Mouse (Mus musculus): Measurements from ENCODE around the gene Sipa1l1. TPM values are rescaled to one million over a fixed set of nuclear protein-coding genes. Genes with fewer than 3 reads are reported as not detected.
A peak's percentile ranks its signal among the peaks of the same experiment; 100 is the strongest.

Sipa1l1 gene
- polyA plus RNA-seq, 1 experiment from 2014 or later, result 41.6 TPM

DNA sequence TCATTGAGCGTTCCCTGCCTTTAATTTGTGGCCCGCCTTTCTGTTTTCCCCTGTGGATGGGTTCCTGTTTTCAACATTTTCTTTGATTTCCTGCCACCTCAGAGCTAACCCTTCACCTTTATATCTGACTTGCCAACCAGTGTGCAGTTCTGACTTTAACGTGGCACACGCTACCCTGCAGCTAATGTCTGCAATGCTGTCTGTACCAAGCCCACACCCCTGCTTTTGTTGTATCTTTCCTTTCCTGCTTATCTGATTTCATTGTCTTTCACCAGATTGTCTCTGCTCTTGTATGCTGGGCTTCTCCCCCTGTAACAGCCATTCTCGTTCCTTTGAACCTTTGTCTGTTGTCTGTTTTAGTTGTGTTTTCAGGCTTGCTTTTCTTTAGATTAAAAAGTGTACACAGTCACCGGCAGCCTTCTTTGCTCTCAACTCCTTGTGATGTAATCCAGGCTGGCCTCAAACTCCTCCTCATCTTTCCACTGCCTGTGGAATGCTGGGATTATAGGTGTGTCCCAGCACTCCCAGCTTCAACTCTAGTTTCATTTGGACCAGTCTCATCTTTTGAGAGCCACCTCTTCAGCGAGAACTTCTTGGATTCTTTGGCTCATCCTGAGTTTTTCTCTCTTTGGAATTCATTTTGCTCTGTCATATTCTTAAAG, 18.2 kb downstream of the Sipa1l1 start:
- DNase-seq (ENCODE audit: low spot score) (peak; percentile 49), ATAC-seq (replicated peaks; ENCODE audit: low FRiP score, low TSS enrichment, low read depth) (no peak)
- Histone ChIP-seq H3K4me1 (replicated peaks; ENCODE audit: control insufficient read depth, insufficient read depth, low read length) (peaks cover 37% of the 10 kb centered on the region), H3K36me3 (ENCODE audit: control insufficient read depth, insufficient read depth, low read length) (0 out of 2 replicates have a peak, but pooled peaks cover 2% of the 10 kb centered on the region), H3K27me3 (replicated peaks; ENCODE audit: control insufficient read depth, insufficient read depth, low read length) (no peaks in the 10 kb centered on the region), H3K9ac (ENCODE audit: low read length) (no peak overlapping the region), H3K27ac (ENCODE audit: low read depth) (peak overlapping the region; percentile 71; the same call in 1 of the 2 replicates), H3K4me3 (ENCODE audit: low read depth, low read length) (no peak overlapping the region), H3K9me3 (ENCODE audit: control insufficient read depth, low read length) (no peaks in the 10 kb centered on the region), H3K4me2 (ENCODE audit: low read length) (no peak overlapping the region)
- WGBS, result 59% methylated on average over 7 of the region's 7 CpGs

DNA sequence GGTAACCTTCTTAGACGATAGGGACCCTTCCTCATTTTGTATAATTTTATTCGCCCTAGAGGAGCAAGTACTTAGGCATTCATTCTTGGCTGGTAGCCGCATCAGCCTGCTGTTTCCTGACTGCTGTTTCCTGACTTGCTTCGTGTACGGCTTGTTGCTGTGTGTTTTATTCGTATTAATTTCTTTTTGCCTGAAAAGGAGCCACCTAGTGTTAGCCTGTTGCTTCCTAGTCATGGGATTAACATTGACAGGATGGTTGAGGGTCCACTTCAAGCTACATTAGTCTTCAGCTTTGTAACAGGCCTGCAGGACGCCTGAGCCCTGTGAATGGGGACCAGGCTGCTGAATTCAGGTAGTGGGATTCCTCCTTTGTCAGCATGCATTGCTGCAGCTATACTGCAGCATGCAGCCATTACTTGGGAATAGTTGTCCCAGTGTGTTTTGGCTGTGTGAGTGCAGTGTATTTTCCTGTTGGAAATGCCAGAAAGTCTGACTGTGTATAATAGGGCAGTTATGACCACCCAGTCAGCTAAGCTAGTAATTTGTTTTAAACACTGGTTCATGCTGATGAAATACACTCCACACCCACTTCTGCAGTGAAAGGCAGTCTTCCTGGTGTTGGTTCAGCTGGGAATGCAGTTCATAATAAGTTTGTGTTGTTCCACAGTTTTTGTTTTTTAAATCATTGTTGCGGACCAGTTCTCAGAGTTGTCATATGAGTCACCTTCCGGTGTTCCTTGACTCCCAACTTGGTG, 19.4 kb downstream of the Sipa1l1 start:
- Histone ChIP-seq H3K27ac (ENCODE audit: low read depth) (peak overlapping the region; percentile 71), H3K4me3 (ENCODE audit: low read depth, low read length) (no peak overlapping the region), H3K9me3 (ENCODE audit: control insufficient read depth, low read length) (no peaks in the 10 kb centered on the region), H3K36me3 (ENCODE audit: control insufficient read depth, insufficient read depth, low read length) (no peaks in the 10 kb centered on the region), H3K4me2 (ENCODE audit: low read length) (peak overlapping the region; percentile 36), H3K4me1 (replicated peaks; ENCODE audit: control insufficient read depth, insufficient read depth, low read length) (peaks cover 45% of the 10 kb centered on the region), H3K27me3 (replicated peaks; ENCODE audit: control insufficient read depth, insufficient read depth, low read length) (no peaks in the 10 kb centered on the region), H3K9ac (ENCODE audit: low read length) (no peak overlapping the region)
- ATAC-seq (replicated peaks; ENCODE audit: low FRiP score, low TSS enrichment, low read depth) (no peak), DNase-seq (ENCODE audit: low spot score) (peak; percentile 57)
- WGBS, result 45% methylated on average over 9 of the region's 9 CpGs

DNA sequence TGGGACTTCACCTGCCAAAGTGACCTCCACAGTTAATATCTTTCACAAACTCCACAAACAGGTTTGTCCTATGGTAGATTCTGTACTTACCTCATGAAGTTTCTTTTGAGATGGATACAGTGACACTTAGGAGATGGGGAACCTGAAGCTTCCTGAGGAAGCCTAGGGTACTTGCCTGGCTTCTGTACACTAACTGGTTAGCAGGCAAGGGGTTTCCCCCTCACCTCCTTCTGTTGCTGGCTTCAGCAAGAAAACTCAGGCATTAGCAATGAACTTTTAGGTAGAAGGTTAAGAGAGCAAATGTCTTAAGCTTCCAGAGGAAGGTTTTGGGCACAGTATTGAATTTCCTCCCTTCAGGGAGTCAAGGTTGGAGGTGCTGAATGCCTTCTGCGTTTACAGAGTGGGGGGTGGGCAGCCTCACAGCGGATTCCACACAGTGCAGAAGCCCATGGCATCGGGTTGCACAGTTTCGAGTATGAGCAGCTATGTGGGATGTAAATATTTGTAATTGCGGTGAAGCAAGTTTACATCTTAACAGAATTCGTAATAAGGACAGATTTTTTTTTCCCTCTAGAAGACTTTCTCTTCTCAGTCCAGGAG, 20.1 kb downstream of the Sipa1l1 start:
- H3K4me3 ChIP-seq (ENCODE audit: low read depth, low read length), result no peak overlapping the region
- WGBS, result 11% methylated on average over 6 of the region's 6 CpGs
- peak overlapping the region; percentile 71; the same call in 1 of the 2 replicates for H3K27ac ChIP-seq (ENCODE audit: low read depth)
- ATAC-seq (replicated peaks; ENCODE audit: low FRiP score, low TSS enrichment, low read depth) (no peak), DNase-seq (ENCODE audit: low spot score) (peak; percentile 52)
- H3K9ac ChIP-seq (ENCODE audit: low read length), result 0 out of 2 replicates have a peak overlapping the region, but pooled peaks have one; percentile 10
- peaks cover 45% of the 10 kb centered on the region for H3K4me1 ChIP-seq (replicated peaks; ENCODE audit: control insufficient read depth, insufficient read depth, low read length)
- no peaks in the 10 kb centered on the region for H3K9me3 ChIP-seq (ENCODE audit: control insufficient read depth, low read length)
- H3K4me2 ChIP-seq (ENCODE audit: low read length), result peak overlapping the region; percentile 36
- no peaks in the 10 kb centered on the region for H3K27me3 ChIP-seq (replicated peaks; ENCODE audit: control insufficient read depth, insufficient read depth, low read length)
- H3K36me3 ChIP-seq (ENCODE audit: control insufficient read depth, insufficient read depth, low read length), result no peaks in the 10 kb centered on the region

DNA sequence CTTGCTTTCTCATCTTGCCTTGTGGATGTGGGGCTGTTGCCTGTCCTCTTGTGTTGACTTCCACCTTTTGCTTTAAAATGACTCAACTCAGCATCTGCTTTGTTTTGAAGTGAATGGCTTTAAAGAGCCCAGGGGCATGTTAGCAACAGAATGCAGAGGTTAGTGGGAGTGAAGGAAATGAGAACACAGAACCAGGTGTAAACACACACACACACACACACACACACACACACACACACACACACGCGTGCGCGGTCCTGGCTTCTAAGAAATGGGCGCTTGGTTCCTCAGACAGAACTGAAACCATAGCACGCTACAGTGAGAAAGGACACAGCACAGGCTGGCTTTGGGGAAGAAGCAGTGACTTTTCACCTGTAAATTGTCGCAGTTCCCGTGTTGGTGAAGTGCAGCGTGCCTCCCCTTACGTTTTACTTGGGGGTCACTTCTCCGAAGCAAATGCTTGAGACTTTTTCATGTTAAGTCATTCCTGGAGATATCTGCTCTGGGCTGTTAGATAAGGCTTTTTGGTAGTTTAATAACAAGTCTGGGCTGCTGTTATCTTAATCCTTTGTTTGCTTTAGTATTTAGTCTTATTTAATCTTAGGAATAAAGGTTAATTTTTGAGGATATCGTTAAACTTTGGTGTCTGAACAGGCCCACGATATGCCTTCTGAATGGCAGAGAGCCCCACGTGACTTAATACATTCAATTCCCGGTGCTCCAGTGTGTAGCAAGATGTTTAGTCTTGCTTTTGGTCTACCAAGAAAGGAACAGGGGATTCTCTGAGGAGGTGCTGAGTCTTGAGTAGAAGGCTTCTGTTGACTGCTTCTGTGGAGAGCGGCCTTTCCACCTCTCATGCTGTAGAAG, 20.8 kb downstream of the Sipa1l1 start:
- H3K4me3 ChIP-seq (ENCODE audit: low read depth, low read length), result no peak overlapping the region
- 43% methylated on average over 16 of the region's 16 CpGs for WGBS
- peaks cover 46% of the 10 kb centered on the region for H3K4me1 ChIP-seq (replicated peaks; ENCODE audit: control insufficient read depth, insufficient read depth, low read length)
- no peaks in the 10 kb centered on the region for H3K9me3 ChIP-seq (ENCODE audit: control insufficient read depth, low read length)
- peak; percentile 55 for DNase-seq (ENCODE audit: low spot score)
- H3K4me2 ChIP-seq (ENCODE audit: low read length), result peak overlapping the region; percentile 36
- peak overlapping the region; percentile 71; the same call in 1 of the 2 replicates for H3K27ac ChIP-seq (ENCODE audit: low read depth)
- no peak overlapping the region for H3K9ac ChIP-seq (ENCODE audit: low read length)
- H3K36me3 ChIP-seq (ENCODE audit: control insufficient read depth, insufficient read depth, low read length), result no peaks in the 10 kb centered on the region
- no peak; the same call in 1 of the 2 replicates for ATAC-seq (replicated peaks; ENCODE audit: low FRiP score, low TSS enrichment, low read depth)
- no peaks in the 10 kb centered on the region for H3K27me3 ChIP-seq (replicated peaks; ENCODE audit: control insufficient read depth, insufficient read depth, low read length)

DNA sequence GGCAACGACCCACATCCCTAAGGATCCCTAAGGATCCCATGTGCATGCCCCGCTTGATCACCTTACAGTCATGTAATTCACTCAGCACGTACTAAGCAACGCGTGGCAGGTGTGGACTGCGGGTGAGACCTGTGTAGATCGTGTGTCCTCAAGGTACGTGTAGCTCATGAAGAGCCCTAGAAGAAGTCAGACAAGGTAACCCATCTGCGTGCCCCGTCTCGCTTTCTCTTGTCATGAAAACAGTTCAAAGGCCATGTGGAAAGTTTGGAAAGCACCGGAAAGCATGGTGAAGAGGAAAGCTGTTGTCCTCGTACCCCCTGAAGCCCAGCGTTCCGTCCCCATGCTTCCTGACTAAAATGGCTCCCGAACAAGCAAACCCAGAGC, 21.5 kb downstream of the Sipa1l1 start:
- no peak overlapping the region for H3K4me3 ChIP-seq (ENCODE audit: low read depth, low read length)
- H3K27me3 ChIP-seq (replicated peaks; ENCODE audit: control insufficient read depth, insufficient read depth, low read length), result no peaks in the 10 kb centered on the region
- peaks cover 48% of the 10 kb centered on the region for H3K4me1 ChIP-seq (replicated peaks; ENCODE audit: control insufficient read depth, insufficient read depth, low read length)
- H3K9ac ChIP-seq (ENCODE audit: low read length), result no peak overlapping the region
- H3K4me2 ChIP-seq (ENCODE audit: low read length), result no peak overlapping the region
- H3K27ac ChIP-seq (ENCODE audit: low read depth), result no peak overlapping the region
- ATAC-seq (replicated peaks; ENCODE audit: low FRiP score, low TSS enrichment, low read depth), result no peak; the same call in 1 of the 2 replicates
- no peaks in the 10 kb centered on the region for H3K9me3 ChIP-seq (ENCODE audit: control insufficient read depth, low read length)
- H3K36me3 ChIP-seq (ENCODE audit: control insufficient read depth, insufficient read depth, low read length), result no peaks in the 10 kb centered on the region
- 87% methylated on average over 16 of the region's 16 CpGs for WGBS
- DNase-seq (ENCODE audit: low spot score), result peak; percentile 51

DNA sequence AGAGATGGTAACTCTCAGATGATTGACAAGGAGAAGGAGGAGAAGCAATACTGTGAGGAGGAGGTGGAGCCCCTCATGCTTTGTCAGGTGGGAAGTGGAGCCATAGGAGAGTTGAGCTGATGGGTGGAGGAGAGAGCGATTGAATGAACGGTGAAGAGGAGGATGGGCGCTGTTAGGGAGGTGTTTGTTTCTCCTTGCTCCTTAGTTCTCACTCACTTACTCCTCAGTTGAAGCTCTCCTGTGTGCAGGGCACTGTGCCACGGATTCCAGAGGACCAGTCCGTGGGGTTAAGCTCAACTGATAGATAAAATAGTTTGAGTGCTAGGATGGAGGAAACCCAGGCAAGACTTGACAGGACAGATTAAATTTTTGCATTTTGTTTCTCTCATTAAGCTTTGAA, 22.6 kb downstream of the Sipa1l1 start:
- Histone ChIP-seq H3K36me3 (ENCODE audit: control insufficient read depth, insufficient read depth, low read length) (no peaks in the 10 kb centered on the region), H3K27ac (ENCODE audit: low read depth) (no peak overlapping the region), H3K4me1 (replicated peaks; ENCODE audit: control insufficient read depth, insufficient read depth, low read length) (peaks cover 51% of the 10 kb centered on the region), H3K9me3 (ENCODE audit: control insufficient read depth, low read length) (no peaks in the 10 kb centered on the region), H3K9ac (ENCODE audit: low read length) (no peak overlapping the region), H3K4me2 (ENCODE audit: low read length) (no peak overlapping the region), H3K4me3 (ENCODE audit: low read depth, low read length) (no peak overlapping the region), H3K27me3 (replicated peaks; ENCODE audit: control insufficient read depth, insufficient read depth, low read length) (no peaks in the 10 kb centered on the region)
- DNase-seq (ENCODE audit: low spot score), result peak; percentile 42
- WGBS, result 77% methylated on average over 5 of the region's 5 CpGs
- no peak for ATAC-seq (replicated peaks; ENCODE audit: low FRiP score, low TSS enrichment, low read depth)

DNA sequence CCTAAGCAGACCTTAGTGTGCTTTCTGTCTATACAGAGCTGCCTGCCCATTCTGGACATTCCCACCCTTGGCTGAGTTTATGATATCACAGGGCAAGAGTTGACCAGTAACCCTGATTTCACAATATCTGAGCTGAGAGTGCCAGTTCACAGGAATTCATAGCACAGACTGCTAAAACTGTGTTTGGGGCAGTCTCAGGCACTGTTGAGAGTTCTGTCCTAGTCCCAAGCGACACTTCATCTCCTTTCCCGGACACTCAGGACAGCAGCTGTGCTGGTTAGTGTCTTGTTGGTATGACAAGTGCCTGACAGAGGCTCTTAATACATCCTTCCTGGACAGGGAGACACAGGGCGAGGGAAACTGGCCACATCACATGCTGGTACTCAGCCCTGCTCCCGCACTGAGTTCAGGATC, 23.5 kb downstream of the Sipa1l1 start:
- H3K27me3 ChIP-seq (replicated peaks; ENCODE audit: control insufficient read depth, insufficient read depth, low read length), result no peaks in the 10 kb centered on the region
- no peak overlapping the region for H3K4me3 ChIP-seq (ENCODE audit: low read depth, low read length)
- 0 out of 2 replicates have a peak overlapping the region, but pooled peaks have one; percentile 22 for H3K27ac ChIP-seq (ENCODE audit: low read depth)
- ATAC-seq (replicated peaks; ENCODE audit: low FRiP score, low TSS enrichment, low read depth) (no peak), DNase-seq (ENCODE audit: low spot score) (peak; percentile 50)
- no peak overlapping the region for H3K9ac ChIP-seq (ENCODE audit: low read length)
- H3K4me1 ChIP-seq (replicated peaks; ENCODE audit: control insufficient read depth, insufficient read depth, low read length), result peaks cover 50% of the 10 kb centered on the region
- H3K9me3 ChIP-seq (ENCODE audit: control insufficient read depth, low read length), result no peaks in the 10 kb centered on the region
- WGBS, result 48% methylated on average over 4 of the region's 4 CpGs
- no peak overlapping the region for H3K4me2 ChIP-seq (ENCODE audit: low read length)
- H3K36me3 ChIP-seq (ENCODE audit: control insufficient read depth, insufficient read depth, low read length), result no peaks in the 10 kb centered on the region

DNA sequence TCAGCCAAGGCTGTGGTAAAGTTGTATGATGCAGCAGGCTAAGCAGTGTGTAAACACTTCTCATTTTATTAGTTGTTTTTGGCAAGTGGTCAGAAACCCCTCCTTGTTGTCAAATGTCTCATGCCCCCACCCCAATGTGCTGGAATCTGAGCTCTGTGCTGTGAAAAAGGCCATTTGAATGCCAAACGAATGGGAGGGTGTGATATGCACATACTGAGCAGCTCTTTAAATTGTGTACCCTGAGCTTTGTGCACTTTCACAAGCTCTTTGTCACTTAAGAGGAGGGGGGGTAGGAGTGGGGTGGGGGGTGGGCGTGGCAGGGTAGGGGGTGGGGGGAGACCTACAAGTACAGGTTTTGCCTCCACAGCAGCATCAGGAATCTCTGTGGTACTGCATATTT, 24.4 kb downstream of the Sipa1l1 start:
- no peak overlapping the region for H3K4me3 ChIP-seq (ENCODE audit: low read depth, low read length)
- no peaks in the 10 kb centered on the region for H3K9me3 ChIP-seq (ENCODE audit: control insufficient read depth, low read length)
- H3K9ac ChIP-seq (ENCODE audit: low read length), result no peak overlapping the region
- peak; percentile 47 for DNase-seq (ENCODE audit: low spot score)
- H3K4me1 ChIP-seq (replicated peaks; ENCODE audit: control insufficient read depth, insufficient read depth, low read length), result peaks cover 49% of the 10 kb centered on the region
- WGBS, result 54% methylated on average over 2 of the region's 2 CpGs
- H3K27ac ChIP-seq (ENCODE audit: low read depth), result no peak overlapping the region
- no peak for ATAC-seq (replicated peaks; ENCODE audit: low FRiP score, low TSS enrichment, low read depth)
- no peaks in the 10 kb centered on the region for H3K27me3 ChIP-seq (replicated peaks; ENCODE audit: control insufficient read depth, insufficient read depth, low read length)
- H3K4me2 ChIP-seq (ENCODE audit: low read length), result no peak overlapping the region
- no peaks in the 10 kb centered on the region for H3K36me3 ChIP-seq (ENCODE audit: control insufficient read depth, insufficient read depth, low read length)
